Mouse (Mus musculus) MEL (cell line): ENCODE results near the gene Acvr1c. TPM values are rescaled to one million over a fixed set of nuclear protein-coding genes. Genes with fewer than 3 reads are reported as not detected.

ENCODE experiments used
- DNase-seq: peaks from one replicate; pipeline ENCODE4 v3.0.0; 2011; ENCODE audit warnings: low read depth, low spot score
- H3K27ac ChIP-seq: 2 replicates; pipeline ENCODE4 v1.5.1; 2012; ENCODE audit warnings: low read depth, mild to moderate bottlenecking, control low read depth, low read length, moderate library complexity; ENCODE audit not compliant: control insufficient read depth
- H3K27me3 ChIP-seq, 2 experiments: fragments of 150-350 bp in 1 of 2; sonication (generic) in 1 of 2; 2 replicates each; pipeline ENCODE4 v1.6.1; 2012; ENCODE audit warnings: low read length in 2 of 2, mild to moderate bottlenecking in 2 of 2, improper control_type of control experiment in 1 of 2, moderate library complexity in 1 of 2; ENCODE audit not compliant: insufficient read depth in 2 of 2, control insufficient read depth in 1 of 2
- H3K36me3 ChIP-seq, 2 experiments: 2 replicates each; pipeline ENCODE4 v1.6.1; 2012 to 2014; ENCODE audit warnings: low read length in 2 of 2, improper control_type of control experiment in 1 of 2, inconsistent platforms in 1 of 2, mild to moderate bottlenecking in 1 of 2; ENCODE audit not compliant: insufficient read depth in 2 of 2, control insufficient read depth in 1 of 2
- H3K4me1 ChIP-seq, 2 experiments: fragments of 150-350 bp in 1 of 2; sonication (generic) in 1 of 2; 2 replicates each; pipeline ENCODE4 v1.6.1; 2012; ENCODE audit warnings: low read length in 2 of 2, improper control_type of control experiment in 1 of 2, mild to moderate bottlenecking in 1 of 2; ENCODE audit not compliant: insufficient read depth in 2 of 2, control insufficient read depth in 1 of 2
- H3K4me3 ChIP-seq, 2 experiments: fragments of 150-350 bp in 1 of 2; sonication (generic) in 1 of 2; 2 replicates each; pipeline ENCODE4 v1.5.1; 2012; ENCODE audit warnings: low read depth in 2 of 2, low read length in 2 of 2, mild to moderate bottlenecking in 2 of 2, moderate library complexity in 2 of 2, control low read depth in 1 of 2, improper control_type of control experiment in 1 of 2; ENCODE audit not compliant: control insufficient read depth in 1 of 2, insufficient read depth in 1 of 2
- H3K79me2 ChIP-seq: 2 replicates; pipeline ENCODE4 v1.6.1; 2012; ENCODE audit warnings: mild to moderate bottlenecking, low read length, moderate library complexity; ENCODE audit not compliant: control insufficient read depth, poor library complexity, insufficient read depth
- H3K9ac ChIP-seq: 2 replicates; pipeline ENCODE4 v1.6.1; 2012; ENCODE audit warnings: low read depth, mild to moderate bottlenecking, control low read depth, low read length, moderate library complexity; ENCODE audit not compliant: control insufficient read depth, poor library complexity, severe bottlenecking
- H3K9me3 ChIP-seq: fragments of 150-350 bp; sonication (generic); replicated peaks from 2 replicates; pipeline ENCODE4 v1.6.1; 2012; ENCODE audit warnings: mild to moderate bottlenecking, low read length, improper control_type of control experiment, moderate library complexity; ENCODE audit not compliant: insufficient read depth
- CTCF ChIP-seq, 3 experiments: IDR thresholded peaks in 2 of 3; conservative IDR thresholded peaks in 1 of 3; 2 replicates each; pipeline ENCODE4 v1.5.1; 2011 to 2012; ENCODE audit warnings: low read length in 3 of 3, low read depth in 2 of 3, mild to moderate bottlenecking in 2 of 3, improper control_type of control experiment in 1 of 3, inconsistent platforms in 1 of 3, mixed read lengths in 1 of 3, moderate library complexity in 1 of 3; ENCODE audit not compliant: control insufficient read depth in 1 of 3, insufficient read depth in 1 of 3, poor library complexity in 1 of 3, severe bottlenecking in 1 of 3
- ELF1 ChIP-seq: IDR thresholded peaks from 2 replicates; pipeline ENCODE4 v1.6.1; 2014; ENCODE audit warnings: low read depth, mild to moderate bottlenecking, inconsistent platforms, low read length, improper control_type of control experiment, moderate library complexity
- EP300 ChIP-seq, 2 experiments: IDR thresholded peaks; 2 replicates each; pipeline ENCODE4 v1.6.1; 2011; ENCODE audit warnings: improper control_type of control experiment in 2 of 2, low read length in 2 of 2, low read depth in 1 of 2, mild to moderate bottlenecking in 1 of 2
- ETS1 ChIP-seq: IDR thresholded peaks from 2 replicates; pipeline ENCODE4 v1.6.1; 2012; ENCODE audit warnings: low read depth, mild to moderate bottlenecking, inconsistent platforms, low read length, improper control_type of control experiment, moderate library complexity
- GABPA ChIP-seq: IDR thresholded peaks from 2 replicates; pipeline ENCODE4 v1.6.1; 2012; ENCODE audit warnings: low read depth, mild to moderate bottlenecking, inconsistent platforms, low read length, improper control_type of control experiment, moderate library complexity
- JUND ChIP-seq: IDR thresholded peaks from 2 replicates; pipeline ENCODE4 v1.6.1; 2011; ENCODE audit warnings: low read depth, mild to moderate bottlenecking, improper control_type of control experiment, low read length
- MAX ChIP-seq: IDR thresholded peaks from 2 replicates; pipeline ENCODE4 v1.6.1; 2011; ENCODE audit warnings: low read length, improper control_type of control experiment
- MAZ ChIP-seq: IDR thresholded peaks from 2 replicates; pipeline ENCODE4 v1.6.1; 2012; ENCODE audit warnings: low read depth, mild to moderate bottlenecking, inconsistent platforms, low read length, improper control_type of control experiment
- MXI1 ChIP-seq: IDR thresholded peaks from 2 replicates; pipeline ENCODE4 v1.6.1; 2011; ENCODE audit warnings: mild to moderate bottlenecking, low read depth, low read length, improper control_type of control experiment
- MYB ChIP-seq: IDR thresholded peaks from 2 replicates; pipeline ENCODE4 v1.6.1; 2011; ENCODE audit warnings: mild to moderate bottlenecking, low read depth, low read length, improper control_type of control experiment
- MYC ChIP-seq: IDR thresholded peaks from 2 replicates; pipeline ENCODE4 v1.6.1; 2011; ENCODE audit warnings: low read depth, mild to moderate bottlenecking, low read length, improper control_type of control experiment, moderate library complexity
- NELFE ChIP-seq: IDR thresholded peaks from 2 replicates; pipeline ENCODE4 v1.6.1; 2011; ENCODE audit warnings: low read depth, low read length, improper control_type of control experiment
- NRF1 ChIP-seq: IDR thresholded peaks from 2 replicates; pipeline ENCODE4 v1.6.1; 2014; ENCODE audit warnings: low read depth, mild to moderate bottlenecking, inconsistent platforms, low read length, improper control_type of control experiment, moderate library complexity; ENCODE audit not compliant: poor library complexity, insufficient read depth, severe bottlenecking
- POLR2AphosphoS2 ChIP-seq: IDR thresholded peaks from 2 replicates; pipeline ENCODE4 v1.6.1; 2011; ENCODE audit warnings: low read length, improper control_type of control experiment
- RAD21 ChIP-seq: IDR thresholded peaks from 2 replicates; pipeline ENCODE4 v1.6.1; 2011; ENCODE audit warnings: mild to moderate bottlenecking, low read depth, low read length, improper control_type of control experiment
- RCOR1 ChIP-seq: IDR thresholded peaks from 2 replicates; pipeline ENCODE4 v1.6.1; 2012; ENCODE audit warnings: low read depth, mild to moderate bottlenecking, inconsistent platforms, low read length, improper control_type of control experiment
- SMC3 ChIP-seq: IDR thresholded peaks from 2 replicates; pipeline ENCODE4 v1.6.1; 2011; ENCODE audit warnings: low read depth, low read length, improper control_type of control experiment
- TAL1 ChIP-seq: IDR thresholded peaks from 2 replicates; pipeline ENCODE4 v1.6.1; 2012; ENCODE audit warnings: mild to moderate bottlenecking, inconsistent platforms, low read length, moderate library complexity, mixed read lengths
- UBTF ChIP-seq: IDR thresholded peaks from 2 replicates; pipeline ENCODE4 v1.6.1; 2012; ENCODE audit warnings: low read depth, mild to moderate bottlenecking, inconsistent platforms, low read length, improper control_type of control experiment, moderate library complexity, borderline replicate concordance; ENCODE audit not compliant: insufficient read depth
- USF1 ChIP-seq: IDR thresholded peaks from 2 replicates; pipeline ENCODE4 v1.6.1; 2014; ENCODE audit warnings: low read depth, mild to moderate bottlenecking, inconsistent platforms, low read length, improper control_type of control experiment, moderate library complexity
- ZKSCAN1 ChIP-seq: IDR thresholded peaks from 2 replicates; pipeline ENCODE4 v1.6.1; 2012; ENCODE audit warnings: low read depth, mild to moderate bottlenecking, inconsistent platforms, low read length, improper control_type of control experiment, moderate library complexity
- polyA plus RNA-seq, 2 experiments: library from polyadenylated mRNA; stranded (reverse) in 1 of 2; unstranded in 1 of 2; fragments of >175 nt in 1 of 2; fragments of >200 nt in 1 of 2; gene quantifications; 2 replicates each; pipeline versions ENCODE4 v1.2.1 to v1.2.4; 2012; ENCODE audit warnings: low replicate concordance in 2 of 2, low read depth in 1 of 2; ENCODE audit not compliant: insufficient read length in 2 of 2, insufficient read depth in 1 of 2, missing spikeins in 1 of 2
- total RNA-seq: library from RNA; depleted of rRNA; stranded (reverse); fragments of 300-350 nt; gene quantifications from 2 replicates; pipeline ENCODE4 v1.2.3, GENCODE M21; 2012

Acvr1c gene
- total and polyA plus RNA-seq, 3 experiments, result not detected

DNA sequence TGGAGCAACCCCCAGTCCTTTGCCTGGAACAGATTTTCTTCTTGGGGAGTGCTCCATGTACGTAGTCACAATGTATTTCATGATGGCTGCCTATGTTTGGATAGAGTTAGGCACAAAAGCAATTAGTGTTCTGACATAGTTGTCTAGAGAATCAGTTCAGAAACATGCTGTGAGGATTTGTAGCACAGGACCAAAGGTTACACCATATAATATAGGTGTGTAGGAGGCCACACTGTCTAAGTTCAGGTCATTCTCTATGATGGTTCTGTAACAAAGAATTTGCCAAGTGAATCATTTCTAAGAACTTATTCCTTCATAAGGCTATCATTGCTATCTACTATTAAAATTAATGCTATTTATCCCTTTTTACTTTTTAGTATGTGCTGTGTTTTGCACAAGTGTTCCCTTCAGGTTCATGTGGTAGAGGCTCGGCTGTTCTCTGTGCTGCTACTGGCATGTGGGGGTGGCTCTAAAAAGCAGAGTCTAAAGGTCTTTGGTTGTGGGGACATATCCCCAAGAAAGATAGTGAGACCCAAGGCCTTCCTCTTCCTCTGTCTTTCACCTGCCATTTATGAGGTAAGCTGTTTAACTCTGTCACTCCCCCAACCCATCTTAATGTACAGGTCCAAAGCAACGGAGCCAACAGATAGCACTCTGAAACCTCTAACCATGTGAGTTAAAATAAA, 3.8 kb upstream of the Acvr1c start:
- H3K9me3 ChIP-seq, result no peaks in the 10 kb centered on the region
- H3K36me3 ChIP-seq, result no peaks in the 10 kb centered on the region
- H3K79me2 ChIP-seq, result no peaks in the 10 kb centered on the region
- H3K27ac ChIP-seq, result no peak overlapping the region
- no peak overlapping the region for H3K4me3 ChIP-seq
- no peak overlapping the region for H3K9ac ChIP-seq
- no peak for TF ChIP-seq ELF1
- DNase-seq, result no peak
- H3K27me3 ChIP-seq, result no peaks in the 10 kb centered on the region
- no peaks in the 10 kb centered on the region for H3K4me1 ChIP-seq

DNA sequence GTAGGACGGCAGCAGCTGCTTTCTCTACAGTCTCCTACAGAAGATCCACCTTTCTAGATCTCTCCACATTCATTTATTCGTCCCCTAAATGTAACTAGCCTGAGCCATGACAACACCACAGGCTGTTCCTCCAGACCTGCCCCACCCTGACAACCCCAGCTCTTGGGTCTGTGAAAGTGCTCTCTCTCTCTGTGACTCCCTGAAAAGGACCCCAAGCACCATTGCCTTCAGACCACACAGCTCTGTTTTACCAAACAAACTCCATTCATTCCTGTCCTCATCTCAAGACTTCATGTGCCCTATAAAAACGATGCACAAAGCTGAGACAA, 401 bp upstream of the Acvr1c start:
- Histone ChIP-seq H3K36me3 (no peaks in the 10 kb centered on the region), H3K4me3 (no peak overlapping the region), H3K9ac (no peak overlapping the region)
- no peak for TF ChIP-seq ETS1
- no peak for TF ChIP-seq MYB
- TF ChIP-seq ZKSCAN1, result no peak
- TF ChIP-seq NELFE, result no peak
- no peak for TF ChIP-seq GABPA
- TF ChIP-seq NRF1, result no peak
- no peak for TF ChIP-seq MAZ
- TF ChIP-seq JUND, result no peak
- no peak for TF ChIP-seq SMC3
- TF ChIP-seq, all 39 proteins: peak for 0
- no peak overlapping the region for H3K27ac ChIP-seq
- H3K9me3 ChIP-seq, result no peaks in the 10 kb centered on the region
- no peak for DNase-seq
- no peaks in the 10 kb centered on the region for H3K79me2 ChIP-seq
- no peaks in the 10 kb centered on the region for H3K4me1 ChIP-seq
- H3K27me3 ChIP-seq, result no peaks in the 10 kb centered on the region

DNA sequence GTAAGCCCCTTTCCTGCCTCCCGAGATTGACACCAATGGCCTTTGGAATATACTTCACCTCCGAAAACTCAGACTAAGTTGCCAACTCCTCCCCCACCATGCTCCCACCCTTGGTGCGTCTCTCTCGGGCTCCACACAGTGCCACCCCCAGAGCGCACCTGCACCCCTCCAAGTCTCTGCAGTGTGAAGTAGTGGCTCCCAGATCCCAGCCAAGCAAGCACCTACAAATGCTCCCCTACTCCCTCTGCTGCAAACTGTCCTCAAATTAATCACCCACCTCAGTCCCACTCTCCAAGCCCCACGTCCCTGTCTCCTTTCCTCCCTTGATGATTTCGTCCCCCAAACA, 654 bp downstream of the Acvr1c start:
- Histone ChIP-seq H3K79me2 (no peaks in the 10 kb centered on the region), H3K4me1 (no peaks in the 10 kb centered on the region), H3K9ac (no peak overlapping the region), H3K36me3 (no peaks in the 10 kb centered on the region)
- TF ChIP-seq EP300 (IDR thresholded peaks at IDR 0.05; ENCODE audit: low read depth in 1 of 2, low read length in 2 of 2) (no peak), UBTF (no peak), RAD21 (no peak), NELFE (no peak), RCOR1 (no peak), MYC (no peak), MXI1 (no peak), POLR2AphosphoS2 (no peak), CTCF (IDR thresholded peaks at IDR 0.05 in 2 of 3, conservative IDR thresholded peaks at IDR 0.05 in 1 of 3; ENCODE audit: control insufficient read depth in 1 of 3, insufficient read depth in 1 of 3, low read depth in 2 of 3, low read length in 3 of 3, poor library complexity in 1 of 3, severe bottlenecking in 1 of 3) (no peak), TAL1 (no peak), USF1 (no peak), GABPA (no peak), SMC3 (no peak), MAX (no peak)
- TF ChIP-seq, all 39 proteins: peak for 0
- H3K9me3 ChIP-seq, result no peaks in the 10 kb centered on the region
- H3K4me3 ChIP-seq, result no peak overlapping the region
- no peak overlapping the region for H3K27ac ChIP-seq
- no peak for DNase-seq
- no peaks in the 10 kb centered on the region for H3K27me3 ChIP-seq
